Mouse (Mus musculus): ENCODE data around the gene Rtf1.

DNA sequence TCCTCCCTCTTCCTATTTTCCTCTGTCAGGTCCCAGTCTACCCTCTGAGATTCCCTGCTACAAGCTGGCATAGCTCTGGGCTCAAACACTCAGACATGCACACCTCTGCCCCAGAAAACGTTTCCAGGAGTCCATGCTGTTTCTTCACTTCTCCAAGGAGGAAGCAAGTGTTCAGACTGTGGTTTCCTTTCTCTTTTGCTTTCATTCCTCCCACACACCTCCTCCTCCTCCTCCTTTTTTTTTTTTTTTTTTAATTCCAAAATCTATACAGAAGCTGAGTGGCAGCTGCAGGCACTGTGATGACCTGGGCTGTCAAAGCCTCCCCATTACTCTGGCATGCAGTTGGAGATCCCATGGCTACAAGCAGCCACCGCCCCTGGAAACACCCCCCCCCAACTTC is 65.7 kb downstream of the Rtf1 start:
- TF ChIP-seq CTCF (IDR thresholded peaks at IDR 0.05; ENCODE audit: low read depth) (no peak), EP300 (IDR thresholded peaks at IDR 0.05; ENCODE audit: low read depth) (no peak)
